Mouse (Mus musculus) retina, postnatal 1 day (tissue): ENCODE results near the gene Ovch2.
"Not testable (repeated sequence)": the region's sequence is repeated elsewhere in the genome, so short reads cannot be mapped to it uniquely, and the experiment has no call there.

Experiments used
- DNase-seq: peaks from one replicate; pipeline ENCODE4 v3.0.0-alpha.2; 2012

Ovch2 gene

GRCm38 (mm10) chr7:107801108-107801507, at the start of gene Ovch2:
TSS of gene Ovch2 (minus strand) at chr7:107801208.
- no peak for DNase-seq

- not testable (repeated sequence) for DNase-seq
Measured at GRCm38 (mm10) chr7:107847390-107847789, 46.4 kb upstream of the Ovch2 start, which contains the start of gene Olfr470. TSS of gene Olfr470 (minus strand) at chr7:107847490.

GRCm38 (mm10) chr7:107841719-107842118, 40.7 kb upstream of the Ovch2 start:
- peak; percentile 26 for DNase-seq

- DNase-seq, result not testable (repeated sequence)
Measured at GRCm38 (mm10) chr7:107825441-107825840, 24.4 kb upstream of the Ovch2 start, which contains the start of gene Olfr469. TSS of gene Olfr469 (minus strand) at chr7:107825541.

GRCm38 (mm10) chr7:107823867-107824266, 22.9 kb upstream of the Ovch2 start:
- not testable (repeated sequence) for DNase-seq

GRCm38 (mm10) chr7:107819442-107819841, 18.4 kb upstream of the Ovch2 start:
- peak; percentile 10 for DNase-seq

GRCm38 (mm10) chr7:107811963-107812362, 11.0 kb upstream of the Ovch2 start, which contains the start of gene Olfr467:
TSS of gene Olfr467 (plus strand) at chr7:107812263.
- DNase-seq, result no peak

- DNase-seq, result no peak
Measured at GRCm38 (mm10) chr7:107802138-107802537, 1.1 kb upstream of the Ovch2 start.

GRCm38 (mm10) chr7:107796500-107796899, 4.5 kb downstream of the Ovch2 start:
- DNase-seq, result no peak

- DNase-seq, result peak; percentile 44
Measured at GRCm38 (mm10) chr7:107787977-107788620, 12.9 kb downstream of the Ovch2 start.

- peak; percentile 31 for DNase-seq
Measured at GRCm38 (mm10) chr7:107779611-107780010, 21.4 kb downstream of the Ovch2 start.

GRCm38 (mm10) chr7:107778216-107778615, 22.8 kb downstream of the Ovch2 start:
- DNase-seq, result no peak

- DNase-seq, result no peak
Measured at GRCm38 (mm10) chr7:107770812-107771211, 30.2 kb downstream of the Ovch2 start.

- peak; percentile 55 for DNase-seq
Measured at GRCm38 (mm10) chr7:107757308-107758151, 43.5 kb downstream of the Ovch2 start, which contains the start of gene Cyb5r2. TSS of gene Cyb5r2 (minus strand) at chr7:107758032.

GRCm38 (mm10) chr7:107756748-107757147, 44.3 kb downstream of the Ovch2 start:
- no peak for DNase-seq

- no peak for DNase-seq
Measured at GRCm38 (mm10) chr7:107755905-107756304, 45.1 kb downstream of the Ovch2 start.

GRCm38 (mm10) chr7:107752031-107752520, 48.9 kb downstream of the Ovch2 start:
- no peak for DNase-seq

GRCm38 (mm10) chr7:107749721-107750120, 51.3 kb downstream of the Ovch2 start:
- no peak for DNase-seq

GRCm38 (mm10) chr7:107749270-107749669, 51.7 kb downstream of the Ovch2 start:
- DNase-seq, result peak; percentile 81

- peak; percentile 78 for DNase-seq
Measured at GRCm38 (mm10) chr7:107747954-107748353, 53.1 kb downstream of the Ovch2 start.

- DNase-seq, result no peak
Measured at GRCm38 (mm10) chr7:107747476-107747875, 53.5 kb downstream of the Ovch2 start.

- DNase-seq, result no peak
Measured at GRCm38 (mm10) chr7:107746036-107746435, 55.0 kb downstream of the Ovch2 start.

- no peak for DNase-seq
Measured at GRCm38 (mm10) chr7:107745111-107745510, 55.9 kb downstream of the Ovch2 start.

GRCm38 (mm10) chr7:107744454-107744853, 56.6 kb downstream of the Ovch2 start:
- DNase-seq, result no peak
